Mouse (Mus musculus) forebrain, postnatal 0 days (tissue): ENCODE data around the gene Retn. TPM values are rescaled to one million over a fixed set of nuclear protein-coding genes. Genes with fewer than 3 reads are reported as not detected.

Experiments
- ATAC-seq: fragments of 200-750 bp; cut with Nextera tagmentation; 2 replicates; pipeline ENCODE4 v1.8.0; 2017; ENCODE audit warnings: mild to moderate bottlenecking, moderate library complexity
- DNase-seq: peaks from one replicate; pipeline ENCODE4 v3.0.0-alpha.2; 2015
- H3K27ac ChIP-seq: fragments of 300-500 bp; sonication (generic); 2 replicates; pipeline ENCODE4 v1.5.1; 2014; ENCODE audit warnings: low read depth, mild to moderate bottlenecking, antibody characterized with exemption, low read length, moderate library complexity, mixed read lengths
- H3K27me3 ChIP-seq: fragments of 300-500 bp; sonication (generic); 2 replicates; pipeline ENCODE4 v1.6.1; 2014; ENCODE audit warnings: mild to moderate bottlenecking, low read length, mixed read lengths; ENCODE audit not compliant: insufficient read depth
- H3K36me3 ChIP-seq: fragments of 300-500 bp; sonication (generic); 2 replicates; pipeline ENCODE4 v1.6.1; 2014; ENCODE audit warnings: mild to moderate bottlenecking, moderate library complexity; ENCODE audit not compliant: insufficient read depth
- H3K4me1 ChIP-seq: fragments of 300-500 bp; sonication (generic); 2 replicates; pipeline ENCODE4 v1.6.1; 2014; ENCODE audit warnings: antibody characterized with exemption; ENCODE audit not compliant: insufficient read depth
- H3K4me2 ChIP-seq: fragments of 300-500 bp; sonication (generic); 2 replicates; pipeline ENCODE4 v1.6.1; 2014; ENCODE audit warnings: low read depth, mild to moderate bottlenecking, moderate library complexity
- H3K4me3 ChIP-seq: fragments of 300-500 bp; sonication (generic); 2 replicates; pipeline ENCODE4 v1.5.1; 2014; ENCODE audit warnings: low read depth, low read length, mixed read lengths
- H3K9ac ChIP-seq: fragments of 300-500 bp; sonication (generic); 2 replicates; pipeline ENCODE4 v1.6.1; 2014; ENCODE audit warnings: mild to moderate bottlenecking
- H3K9me3 ChIP-seq: fragments of 300-500 bp; sonication (generic); 2 replicates; pipeline ENCODE4 v1.6.1; 2016; ENCODE audit warnings: low read length
- CTCF ChIP-seq: sonication (generic); IDR thresholded peaks from 2 replicates; pipeline ENCODE4 v1.5.1; 2016; ENCODE audit warnings: antibody characterized with exemption, control low read depth, low read depth
- WGBS: fragments of 180-500 bp; shearing (Covaris S2); extraction: QIAGEN DNeasy Blood & Tissue Kit; methylation state at CpG from one replicate; pipeline ENCODE4 v1.1.7; 2014; 5-methylcytosine and 5-hydroxymethylcytosine counted together
- polyA plus RNA-seq: library from polyadenylated mRNA; unstranded; fragments of >200 nt; fragmentation: Nextera tagmentation; extraction: Ambion mirVana; gene quantifications from 2 replicates; pipeline ENCODE4 v1.2.1, GENCODE M21; 2015
- total RNA-seq: library from RNA; depleted of rRNA; stranded (reverse); fragments of >200 nt; gene quantifications from 2 replicates; pipeline ENCODE4 v1.2.3, GENCODE M21; 2014; rRNA removed

The Retn gene
- total RNA-seq: 0.38 and 1.7 TPM in 2 replicates
- polyA plus RNA-seq: 0.42 and 0.44 TPM in 2 replicates

DNA sequence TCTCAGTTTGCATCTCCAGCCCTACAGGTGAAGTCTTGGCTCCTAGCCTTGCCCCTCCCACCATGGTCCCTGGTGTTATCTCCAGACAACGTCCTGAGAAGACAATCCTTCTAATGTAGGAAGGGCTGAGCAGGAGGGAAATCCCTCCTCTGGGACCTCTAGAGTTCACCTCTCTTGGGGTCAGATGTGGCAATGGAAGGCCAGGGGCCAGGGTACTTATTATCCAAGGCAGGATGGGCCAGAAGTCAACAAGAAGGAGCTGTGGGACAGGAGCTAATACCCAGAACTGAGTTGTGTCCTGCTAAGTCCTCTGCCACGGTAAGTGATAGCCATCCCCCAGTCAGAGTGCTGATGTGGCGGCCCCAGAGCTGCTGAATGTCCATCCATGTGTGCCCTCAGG, at the start of gene Retn:
Gene Retn (plus strand): TSS at position 245 of the 400 bp plus-strand sequence.
- Histone ChIP-seq H3K27ac (no peak within 1 kb of the TSS), H3K4me2 (no peak within 1 kb of the TSS), H3K4me3 (no peak within 1 kb of the TSS), H3K36me3 (no peaks in the 10 kb centered on the region), H3K27me3 (no peaks in the 10 kb centered on the region), H3K9ac (no peak within 1 kb of the TSS), H3K9me3 (no peaks in the 10 kb centered on the region), H3K4me1 (no peaks in the 10 kb centered on the region)
- no peak for DNase-seq
- ATAC-seq: no peak
- 69% methylated on average over 3 of the region's 3 CpGs for WGBS
- TF ChIP-seq CTCF: no peak

DNA sequence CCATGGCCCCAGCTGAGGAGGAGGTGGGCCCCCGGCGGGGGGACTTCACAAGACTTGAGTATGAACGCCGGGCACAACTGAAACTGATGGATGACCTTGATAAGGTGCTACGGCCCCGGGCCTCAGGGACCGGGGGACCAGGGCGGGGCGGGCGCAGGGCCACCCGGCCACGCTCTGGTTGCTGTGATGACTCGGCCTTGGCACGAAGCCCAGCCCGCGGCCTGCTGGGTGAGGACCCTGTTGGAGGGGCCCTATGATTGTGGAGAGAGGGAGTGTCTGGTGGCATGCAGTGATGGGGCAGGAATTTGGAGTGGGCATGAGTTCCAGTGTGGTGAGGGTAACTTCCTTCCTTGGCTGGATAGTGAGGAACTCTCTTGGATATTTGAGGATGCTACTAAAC, 49.0 kb upstream of the Retn start:
- DNase-seq (no peak), ATAC-seq (no peak)
- Histone ChIP-seq H3K9ac (no peak overlapping the region), H3K4me1 (no peaks in the 10 kb centered on the region), H3K4me3 (no peak overlapping the region), H3K27ac (no peak overlapping the region), H3K27me3 (no peaks in the 10 kb centered on the region), H3K4me2 (no peak overlapping the region), H3K36me3 (peaks cover 95% of the 10 kb centered on the region), H3K9me3 (no peaks in the 10 kb centered on the region)
- no peak for TF ChIP-seq CTCF
- 82% methylated on average over 16 of the region's 16 CpGs for WGBS

DNA sequence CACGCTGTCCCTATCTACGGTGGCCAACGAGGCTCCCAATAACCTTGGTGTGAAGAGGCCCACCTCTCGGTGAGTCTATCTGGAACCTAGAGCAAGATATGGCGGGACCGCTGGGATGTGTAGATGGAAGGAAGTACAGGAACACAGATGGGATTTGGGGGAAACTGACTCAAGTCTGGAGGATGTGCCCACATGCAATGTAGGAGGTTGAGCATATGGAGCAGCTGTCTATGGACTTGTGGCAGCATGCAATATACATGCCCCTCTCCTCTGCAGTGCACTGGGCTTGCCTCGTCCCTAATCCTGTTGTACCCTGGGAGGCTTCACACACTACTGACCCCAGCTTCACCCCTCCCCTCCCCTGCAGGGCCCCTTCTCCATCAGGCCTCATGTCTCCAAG, 47.7 kb upstream of the Retn start:
- Histone ChIP-seq H3K9me3 (no peaks in the 10 kb centered on the region), H3K9ac (no peak overlapping the region), H3K27me3 (no peaks in the 10 kb centered on the region), H3K4me1 (no peaks in the 10 kb centered on the region), H3K27ac (no peak overlapping the region), H3K4me3 (no peak overlapping the region), H3K36me3 (peaks cover 95% of the 10 kb centered on the region), H3K4me2 (no peak overlapping the region)
- 91% methylated on average over 7 of the region's 7 CpGs for WGBS
- ATAC-seq: no peak
- no peak for DNase-seq
- no peak for TF ChIP-seq CTCF

GRCm38 (mm10) chr8:3609046-3609815, 46.3 kb upstream of the Retn start:
- H3K27ac ChIP-seq: no peak overlapping the region
- peaks cover 95% of the 10 kb centered on the region for H3K36me3 ChIP-seq
- H3K4me2 ChIP-seq: no peak overlapping the region
- no peaks in the 10 kb centered on the region for H3K9me3 ChIP-seq
- no peak for TF ChIP-seq CTCF
- H3K4me1 ChIP-seq: no peaks in the 10 kb centered on the region
- 82% methylated on average over 12 of the region's 12 CpGs for WGBS
- H3K4me3 ChIP-seq: no peak overlapping the region
- ATAC-seq (peak; percentile 10; the same call in 1 of the 2 replicates), DNase-seq (no peak)
- no peak overlapping the region for H3K9ac ChIP-seq
- no peaks in the 10 kb centered on the region for H3K27me3 ChIP-seq

DNA sequence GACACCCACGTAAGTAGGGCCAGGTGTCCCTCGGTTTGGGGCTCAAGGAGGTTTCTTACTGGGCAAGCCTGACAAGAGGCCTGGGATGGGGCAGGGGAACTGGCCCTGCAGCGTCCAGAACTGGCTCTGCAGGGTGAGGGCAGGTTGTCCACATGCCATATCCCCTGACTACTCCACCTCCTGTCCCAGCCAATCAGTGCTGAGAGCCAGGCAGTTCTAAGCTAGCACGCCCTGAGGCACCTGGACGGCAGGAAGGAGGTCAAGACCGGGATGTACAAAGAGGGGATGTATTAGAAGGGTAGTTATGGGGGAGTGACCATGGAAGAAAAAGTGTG, 45.8 kb upstream of the Retn start:
- H3K36me3 ChIP-seq: peaks cover 95% of the 10 kb centered on the region
- no peak for ATAC-seq

GRCm38 (mm10) chr8:3621199-3621970, 34.2 kb upstream of the Retn start, which contains the start of the genes Xab2 and Pet100:
Xab2 (minus strand) TSS chr8:3621316.
Pet100 (plus strand) TSS chr8:3621548.
- H3K4me3 ChIP-seq: peak within 1 kb of the TSS; percentile 99
- H3K9me3 ChIP-seq: no peaks in the 10 kb centered on the region
- under 1% methylated on average over 37 of the region's 37 CpGs for WGBS
- peaks cover 13% of the 10 kb centered on the region for H3K4me1 ChIP-seq
- peak within 1 kb of the TSS; percentile 86 for H3K4me2 ChIP-seq
- H3K36me3 ChIP-seq: peaks cover 15% of the 10 kb centered on the region
- H3K27ac ChIP-seq: no peak within 1 kb of the TSS
- H3K9ac ChIP-seq: peak within 1 kb of the TSS; percentile 70
- DNase-seq: peak; percentile 100
- TF ChIP-seq CTCF: no peak
- H3K27me3 ChIP-seq: no peaks in the 10 kb centered on the region
- peak; percentile 98 for ATAC-seq

More for the DNA sequence above, 45.8 kb upstream of the Retn start:
- TF ChIP-seq CTCF: no peak
- Histone ChIP-seq H3K9ac (no peak overlapping the region), H3K4me2 (no peak overlapping the region), H3K27me3 (no peaks in the 10 kb centered on the region), H3K9me3 (no peaks in the 10 kb centered on the region), H3K27ac (no peak overlapping the region), H3K4me3 (no peak overlapping the region), H3K4me1 (no peaks in the 10 kb centered on the region)
- DNase-seq: no peak
- 86% methylated on average over 6 of the region's 6 CpGs for WGBS

DNA sequence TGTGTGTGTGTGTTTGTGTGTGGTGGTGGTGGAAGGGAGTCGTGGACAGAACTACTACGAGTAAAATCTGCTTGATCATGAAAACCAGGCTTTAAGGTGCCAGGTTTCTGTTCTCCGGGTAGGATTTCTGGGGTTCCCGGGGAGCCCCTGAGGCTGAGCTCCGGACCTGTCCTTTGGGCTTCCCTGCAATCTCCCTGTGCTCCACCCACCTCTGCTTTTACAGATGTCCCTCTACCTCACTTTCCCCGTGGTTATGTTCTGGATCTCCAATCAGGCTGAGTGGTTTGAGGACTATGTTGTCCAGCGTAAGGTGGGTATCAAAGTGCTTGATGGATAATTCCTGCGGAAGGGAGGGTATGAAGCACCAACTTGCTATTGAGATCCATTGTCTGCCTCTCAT, 33.5 kb upstream of the Retn start:
- Histone ChIP-seq H3K4me1 (peaks cover 13% of the 10 kb centered on the region), H3K36me3 (peaks cover 9% of the 10 kb centered on the region), H3K9me3 (no peaks in the 10 kb centered on the region), H3K27ac (no peak overlapping the region), H3K9ac (no peak overlapping the region), H3K4me3 (peak overlapping the region; percentile 99), H3K27me3 (no peaks in the 10 kb centered on the region), H3K4me2 (peak overlapping the region; percentile 68)
- ATAC-seq (no peak), DNase-seq (no peak)
- TF ChIP-seq CTCF: no peak
- WGBS: 70% methylated on average over 8 of the region's 8 CpGs
